Mouse (Mus musculus) kidney, adult 11 months (tissue): ENCODE data around the gene Rgs19.

Experiments
- DNase-seq: peaks from one replicate; pipeline ENCODE4 v3.0.0; 2022

Gene Rgs19

GRCm38 (mm10) chr2:181648926-181649325, 44.9 kb downstream of the Rgs19 start:
- no peak for DNase-seq

- no peak for DNase-seq
These were observed 46.9 kb downstream of the Rgs19 start for GRCm38 (mm10) chr2:181646626-181647472.

- DNase-seq, result no peak
These were observed 48.1 kb downstream of the Rgs19 start for GRCm38 (mm10) chr2:181645666-181646065.

- DNase-seq, result peak; percentile 22
These were observed 49.4 kb downstream of the Rgs19 start for GRCm38 (mm10) chr2:181644361-181644760.
